Mouse (Mus musculus) heart, embryonic 13.5 days (tissue): ENCODE data around the gene Cd34. TPM values are rescaled to one million over a fixed set of nuclear protein-coding genes. Genes with fewer than 3 reads are reported as not detected.

Source experiments
- ATAC-seq: fragments of 200-750 bp; cut with Nextera tagmentation; 2 replicates; pipeline ENCODE4 v1.8.0; 2017; ENCODE audit warnings: moderate TSS enrichment; ENCODE audit not compliant: insufficient number of reproducible peaks, low FRiP score, low TSS enrichment; ENCODE audit errors: extremely low read depth
- H3K27ac ChIP-seq: fragments of 300-500 bp; sonication (generic); replicated peaks from 2 replicates; pipeline ENCODE4 v1.5.1; 2015; ENCODE audit warnings: moderate library complexity, mild to moderate bottlenecking, inconsistent platforms
- H3K27me3 ChIP-seq: fragments of 300-500 bp; sonication (generic); replicated peaks from 2 replicates; pipeline ENCODE4 v1.6.1; 2015; ENCODE audit warnings: mild to moderate bottlenecking, inconsistent platforms
- H3K36me3 ChIP-seq: fragments of 300-500 bp; sonication (generic); 2 replicates; pipeline ENCODE4 v1.6.1; 2015; ENCODE audit warnings: mild to moderate bottlenecking, inconsistent platforms
- H3K4me1 ChIP-seq: fragments of 300-500 bp; sonication (generic); 2 replicates; pipeline ENCODE4 v1.6.1; 2015; ENCODE audit warnings: inconsistent platforms
- H3K4me2 ChIP-seq: fragments of 300-500 bp; sonication (generic); 2 replicates; pipeline ENCODE4 v1.6.1; 2015; ENCODE audit warnings: inconsistent platforms, mild to moderate bottlenecking, moderate library complexity
- H3K4me3 ChIP-seq: fragments of 300-500 bp; sonication (generic); 2 replicates; pipeline ENCODE4 v1.5.1; 2015; ENCODE audit warnings: moderate library complexity, mild to moderate bottlenecking, inconsistent platforms
- H3K9ac ChIP-seq: fragments of 300-500 bp; sonication (generic); 2 replicates; pipeline ENCODE4 v1.6.1; 2015; ENCODE audit warnings: inconsistent platforms, mild to moderate bottlenecking, moderate library complexity
- H3K9me3 ChIP-seq: fragments of 300-500 bp; sonication (generic); 2 replicates; pipeline ENCODE4 v1.6.1; 2016; ENCODE audit warnings: inconsistent platforms
- WGBS: fragments of 180-500 bp; shearing (Covaris S2); methylation state at CpG from one replicate; pipeline ENCODE4 v1.1.7; 2015; ENCODE audit warnings: mixed read lengths; 5-methylcytosine and 5-hydroxymethylcytosine counted together
- polyA plus RNA-seq: library from polyadenylated mRNA; unstranded; fragments of >200 nt; fragmentation: Nextera tagmentation; extraction: Ambion mirVana; gene quantifications from 2 replicates; pipeline ENCODE4 v1.2.1, GENCODE M21; 2015

The Cd34 gene
- polyA plus RNA-seq, 1 experiment from 2014 or later = 84.7 TPM

DNA sequence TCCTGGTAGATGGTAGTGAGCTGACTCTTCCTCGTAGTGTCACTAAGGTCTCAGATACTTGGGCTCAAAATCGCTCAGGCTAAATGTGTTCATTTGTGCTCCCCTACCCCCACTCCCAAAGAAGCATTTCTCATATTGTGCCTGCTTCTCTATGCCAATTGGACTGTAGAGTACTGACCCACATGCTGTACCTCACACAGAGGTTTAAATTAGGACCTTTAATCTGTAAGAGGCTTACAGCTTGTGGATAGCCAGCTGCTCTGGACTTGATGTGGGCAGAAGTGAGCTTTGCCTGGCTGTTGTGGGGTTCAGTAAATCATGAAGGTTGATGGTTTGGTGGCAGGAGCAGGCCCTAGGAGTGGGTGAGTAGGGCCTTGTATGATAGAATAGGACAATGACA lies 52.4 kb downstream of the Cd34 start:
- ATAC-seq = no peak
- no peak overlapping the region for H3K4me2 ChIP-seq
- WGBS = 74% methylated on average over 2 of the region's 2 CpGs

DNA sequence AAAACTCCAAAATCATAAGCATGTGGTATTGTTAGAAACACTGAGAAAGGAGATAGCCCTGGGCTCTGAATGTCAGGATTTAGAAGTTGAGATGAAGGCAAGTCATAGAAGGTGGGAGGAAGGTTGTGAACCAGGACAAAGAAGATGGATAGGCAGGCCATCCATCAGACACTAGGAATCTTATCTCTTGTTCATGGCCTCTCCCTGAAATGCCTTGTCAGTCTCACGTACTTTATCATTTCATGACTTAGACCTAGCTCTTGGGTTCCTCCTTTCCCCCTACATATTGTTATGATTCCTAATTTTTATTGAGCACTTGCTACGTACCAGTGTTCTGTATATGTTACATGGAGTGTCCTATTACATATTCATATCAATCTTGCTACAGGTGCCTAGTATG lies 53.0 kb downstream of the Cd34 start:
- WGBS = 66% methylated on average over 2 of the region's 2 CpGs
- H3K4me2 ChIP-seq = no peak overlapping the region
- ATAC-seq = no peak
- H3K9me3 ChIP-seq = no peaks in the 10 kb centered on the region
- no peak overlapping the region for H3K4me3 ChIP-seq
- H3K27me3 ChIP-seq = no peaks in the 10 kb centered on the region
- no peak overlapping the region for H3K27ac ChIP-seq
- no peaks in the 10 kb centered on the region for H3K36me3 ChIP-seq
- peaks cover 23% of the 10 kb centered on the region for H3K4me1 ChIP-seq
- H3K9ac ChIP-seq = no peak overlapping the region

More for the DNA sequence above, 52.4 kb downstream of the Cd34 start:
- Histone ChIP-seq H3K36me3 (no peaks in the 10 kb centered on the region), H3K4me3 (no peak overlapping the region), H3K9ac (no peak overlapping the region), H3K27me3 (no peaks in the 10 kb centered on the region), H3K4me1 (peaks cover 23% of the 10 kb centered on the region), H3K27ac (no peak overlapping the region), H3K9me3 (no peaks in the 10 kb centered on the region)

DNA sequence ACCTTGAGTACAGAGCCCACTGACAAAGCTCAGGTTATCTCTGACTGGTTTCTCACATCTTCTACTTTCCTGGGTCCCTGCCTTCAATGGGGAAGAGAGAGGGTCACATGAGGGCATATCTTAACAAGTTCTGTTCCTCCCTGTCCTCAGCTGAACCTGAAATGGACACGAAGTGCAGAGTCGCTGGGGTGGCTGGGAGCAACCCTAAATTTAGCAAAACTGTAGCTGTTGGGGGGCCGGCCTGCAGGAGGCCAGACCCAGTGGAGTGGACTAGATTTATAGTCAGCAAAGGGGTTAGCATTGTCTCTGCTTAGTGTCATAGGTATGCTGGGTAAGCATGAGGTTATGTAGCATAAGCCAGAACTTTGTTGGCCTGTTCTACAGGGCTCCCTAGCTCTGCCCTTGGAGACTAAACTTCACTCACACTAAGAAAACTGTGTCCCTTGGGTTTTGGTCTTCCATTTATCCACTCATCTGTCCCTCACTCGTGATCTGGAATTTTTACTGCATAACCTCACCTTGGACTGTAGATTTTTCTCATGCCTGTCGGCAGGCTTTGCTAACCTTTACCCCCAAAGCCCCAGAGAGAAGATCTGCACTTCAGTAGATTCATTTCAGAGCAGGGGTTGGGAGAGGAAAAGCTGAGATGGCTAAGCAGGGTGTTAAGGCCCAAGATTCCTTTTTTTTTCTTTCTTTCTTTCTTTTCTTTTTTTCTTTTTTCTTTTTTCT lies 54.1 kb downstream of the Cd34 start:
- H3K9me3 ChIP-seq = no peaks in the 10 kb centered on the region
- H3K4me2 ChIP-seq = no peak overlapping the region
- WGBS = 25% methylated on average over 5 of the region's 5 CpGs
- no peaks in the 10 kb centered on the region for H3K36me3 ChIP-seq
- no peaks in the 10 kb centered on the region for H3K27me3 ChIP-seq
- H3K4me1 ChIP-seq = peaks cover 23% of the 10 kb centered on the region
- H3K27ac ChIP-seq = no peak overlapping the region
- H3K4me3 ChIP-seq = no peak overlapping the region
- ATAC-seq = no peak
- H3K9ac ChIP-seq = no peak overlapping the region

DNA sequence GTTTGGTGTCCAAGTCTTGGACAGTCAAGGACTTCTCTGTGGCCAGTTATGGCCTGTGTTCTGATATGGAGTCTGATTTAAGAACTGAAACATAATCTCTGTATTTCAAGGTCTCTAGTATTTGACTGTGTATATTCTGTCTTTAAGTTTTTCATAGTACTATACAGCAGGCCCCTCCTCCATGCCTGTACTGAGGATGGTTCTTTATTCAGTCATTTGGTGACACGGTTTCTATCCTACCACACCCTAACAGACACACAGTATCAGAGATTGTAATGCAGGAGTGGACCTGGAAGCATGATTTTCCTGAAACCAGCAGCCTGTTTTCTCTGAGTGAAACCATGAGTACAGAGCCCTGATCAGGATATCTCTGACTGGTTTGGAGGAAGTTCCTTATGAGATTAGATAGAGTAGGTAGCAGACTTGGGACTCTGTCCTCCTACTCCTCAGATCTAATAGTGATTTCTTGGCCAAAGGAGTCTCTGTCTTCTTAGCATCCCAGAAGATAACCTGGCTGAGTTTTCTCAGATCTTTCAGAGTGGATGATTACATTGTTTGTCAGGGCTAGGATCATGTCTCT lies 54.9 kb downstream of the Cd34 start:
- ATAC-seq = no peak

DNA sequence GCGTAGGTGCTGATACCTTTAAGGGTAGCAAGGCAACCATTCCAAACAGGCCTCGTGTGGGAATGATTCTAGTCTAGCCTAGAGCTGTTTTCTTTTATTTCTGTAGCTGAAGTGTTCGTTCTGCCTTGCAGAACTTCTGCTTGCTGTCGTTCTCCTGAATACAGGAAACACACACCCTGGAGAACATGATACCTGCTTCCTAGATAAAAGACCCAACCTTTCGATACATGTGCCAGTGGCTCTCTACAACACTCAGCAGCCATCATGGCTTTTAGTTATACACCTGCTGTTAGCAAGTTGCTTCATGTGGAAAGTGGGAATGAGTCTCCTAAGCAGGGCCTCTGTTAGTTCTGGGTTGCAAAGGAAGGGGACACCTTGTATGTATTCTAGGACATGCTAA lies 55.6 kb downstream of the Cd34 start:
- H3K4me1 ChIP-seq = peaks cover 23% of the 10 kb centered on the region
- H3K9ac ChIP-seq = no peak overlapping the region
- no peaks in the 10 kb centered on the region for H3K9me3 ChIP-seq
- WGBS = 63% methylated on average over 5 of the region's 5 CpGs
- ATAC-seq = no peak
- no peaks in the 10 kb centered on the region for H3K27me3 ChIP-seq
- H3K27ac ChIP-seq = no peak overlapping the region
- H3K4me3 ChIP-seq = no peak overlapping the region
- H3K36me3 ChIP-seq = no peaks in the 10 kb centered on the region
- H3K4me2 ChIP-seq = no peak overlapping the region

More for the DNA sequence above, 54.9 kb downstream of the Cd34 start:
- H3K27ac ChIP-seq = no peak overlapping the region
- H3K9ac ChIP-seq = no peak overlapping the region
- no peak overlapping the region for H3K4me2 ChIP-seq
- no peaks in the 10 kb centered on the region for H3K36me3 ChIP-seq
- peaks cover 23% of the 10 kb centered on the region for H3K4me1 ChIP-seq
- H3K9me3 ChIP-seq = no peaks in the 10 kb centered on the region
- H3K27me3 ChIP-seq = no peaks in the 10 kb centered on the region
- H3K4me3 ChIP-seq = no peak overlapping the region
- WGBS = 51% methylated on average over 1 of the region's 1 CpGs

DNA sequence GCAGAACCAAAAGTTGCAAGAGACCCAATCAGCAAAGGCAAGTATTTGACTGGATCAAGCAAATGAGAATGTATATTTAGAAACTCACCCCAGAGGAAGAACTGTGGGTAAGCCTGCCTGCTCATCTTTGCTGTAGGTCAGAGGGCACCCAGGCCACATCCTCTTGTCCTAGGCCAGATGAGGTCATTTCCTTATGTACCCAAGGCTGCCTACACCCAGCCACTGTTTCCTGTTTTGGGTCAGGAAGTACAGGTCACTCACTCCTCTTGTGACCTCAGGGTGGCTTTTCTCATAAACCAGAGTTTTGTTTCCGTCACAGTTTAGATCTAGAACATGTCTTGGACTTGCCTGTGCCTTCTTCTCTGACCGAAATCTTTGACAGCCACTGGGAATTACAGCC lies 56.6 kb downstream of the Cd34 start:
- Histone ChIP-seq H3K4me2 (no peak overlapping the region), H3K27me3 (no peaks in the 10 kb centered on the region), H3K9me3 (no peaks in the 10 kb centered on the region), H3K27ac (no peak overlapping the region), H3K36me3 (no peaks in the 10 kb centered on the region), H3K4me3 (no peak overlapping the region), H3K4me1 (peaks cover 23% of the 10 kb centered on the region), H3K9ac (no peak overlapping the region)
- WGBS = 77% methylated on average over 2 of the region's 2 CpGs
- ATAC-seq = no peak

DNA sequence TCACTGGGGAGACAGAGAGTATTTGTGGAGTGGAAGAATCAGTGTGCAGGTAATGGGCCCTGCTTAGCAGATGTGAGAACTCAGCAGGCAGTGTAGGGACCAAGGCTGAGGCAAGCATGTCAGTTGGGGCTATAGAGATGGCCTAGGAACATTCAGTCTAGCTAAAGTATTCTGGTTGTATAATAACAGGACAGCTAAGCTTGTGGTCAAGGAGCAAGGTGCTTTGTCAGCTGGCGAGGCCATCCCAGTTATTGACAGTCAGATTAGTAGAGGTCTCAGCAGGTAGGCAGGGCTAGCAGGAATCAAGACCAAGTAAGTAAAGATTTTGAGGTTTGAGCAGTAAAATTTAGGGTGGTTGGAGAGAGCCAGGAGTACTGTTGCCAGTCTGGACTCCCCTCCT lies 59.8 kb downstream of the Cd34 start:
- 88% methylated on average over 1 of the region's 1 CpGs for WGBS
- ATAC-seq = no peak
- H3K36me3 ChIP-seq = no peaks in the 10 kb centered on the region
- H3K4me2 ChIP-seq = no peak overlapping the region
- H3K4me3 ChIP-seq = no peak overlapping the region
- H3K27me3 ChIP-seq = no peaks in the 10 kb centered on the region
- no peaks in the 10 kb centered on the region for H3K9me3 ChIP-seq
- no peak overlapping the region for H3K27ac ChIP-seq
- no peak overlapping the region for H3K9ac ChIP-seq
- H3K4me1 ChIP-seq = peaks cover 10% of the 10 kb centered on the region; the same call in 1 of the 2 replicates

DNA sequence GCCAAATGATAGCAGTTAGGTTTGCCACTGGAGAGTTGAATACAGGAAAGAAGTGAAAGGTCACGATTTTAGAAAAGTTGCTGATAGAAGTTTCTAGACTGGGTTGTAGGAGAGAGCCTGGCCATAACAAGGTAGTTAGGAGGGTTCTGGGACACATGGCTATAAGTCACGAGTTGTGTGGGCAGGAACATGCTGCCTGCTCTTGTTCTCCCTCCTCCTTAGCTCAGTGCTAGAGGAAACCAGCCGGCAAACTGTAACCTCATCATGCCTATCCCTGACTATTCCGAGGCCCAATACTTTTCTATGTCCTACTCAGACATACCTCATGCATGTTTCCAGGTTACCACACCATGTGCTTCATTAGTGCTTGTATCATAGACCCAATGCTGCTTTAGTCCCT lies 64.7 kb downstream of the Cd34 start:
- H3K9me3 ChIP-seq = no peaks in the 10 kb centered on the region
- no peaks in the 10 kb centered on the region for H3K36me3 ChIP-seq
- 70% methylated on average over 4 of the region's 4 CpGs for WGBS
- H3K4me1 ChIP-seq = peaks cover 9% of the 10 kb centered on the region; the same call in 1 of the 2 replicates
- no peak overlapping the region for H3K27ac ChIP-seq
- no peaks in the 10 kb centered on the region for H3K27me3 ChIP-seq
- H3K9ac ChIP-seq = no peak overlapping the region
- ATAC-seq = no peak
- H3K4me3 ChIP-seq = no peak overlapping the region
- no peak overlapping the region for H3K4me2 ChIP-seq

DNA sequence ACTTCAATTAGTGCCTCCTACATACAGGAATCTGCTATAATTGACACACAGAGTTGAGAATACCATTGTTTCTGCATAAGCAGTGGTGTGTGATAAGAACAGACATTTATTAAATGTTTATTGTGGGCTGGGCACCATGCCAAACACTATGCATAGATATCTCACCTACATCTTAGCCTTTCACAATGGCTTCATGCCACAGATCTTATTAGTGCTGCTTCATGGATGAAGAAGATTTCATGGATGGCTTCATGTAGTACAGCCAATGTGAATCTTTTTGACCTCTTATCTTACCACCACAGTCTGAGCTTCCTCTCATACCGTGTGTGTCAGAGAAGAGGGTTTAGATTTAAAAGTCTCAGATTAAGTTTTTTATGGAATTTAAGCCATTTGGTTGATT lies 65.6 kb downstream of the Cd34 start:
- Histone ChIP-seq H3K9me3 (no peaks in the 10 kb centered on the region), H3K4me3 (no peak overlapping the region), H3K27me3 (no peaks in the 10 kb centered on the region), H3K36me3 (no peaks in the 10 kb centered on the region), H3K4me1 (peaks cover 9% of the 10 kb centered on the region; the same call in 1 of the 2 replicates), H3K9ac (no peak overlapping the region), H3K27ac (no peak overlapping the region), H3K4me2 (no peak overlapping the region)
- WGBS = 47% methylated on average over 1 of the region's 1 CpGs
- ATAC-seq = no peak

DNA sequence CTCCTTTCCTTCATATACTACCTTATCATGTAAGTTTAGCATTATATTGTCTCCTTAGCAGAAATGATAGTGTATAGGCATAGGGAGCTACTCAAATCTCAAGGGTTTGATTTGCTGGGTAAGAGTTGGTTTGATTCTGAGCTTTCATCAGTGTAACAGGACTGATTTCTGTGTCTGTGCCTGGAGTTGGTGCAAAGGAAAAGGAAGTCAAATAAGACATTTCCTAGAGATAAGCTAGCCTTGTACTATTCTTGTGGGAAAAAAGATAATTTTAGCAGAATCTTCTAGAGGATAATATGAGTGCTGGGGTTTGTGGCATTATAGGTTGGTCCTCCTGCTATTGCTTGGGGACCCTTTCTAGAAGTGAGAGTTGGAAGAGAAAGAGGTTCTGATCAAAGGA lies 67.6 kb downstream of the Cd34 start:
- H3K9me3 ChIP-seq = no peaks in the 10 kb centered on the region
- peaks cover 9% of the 10 kb centered on the region; the same call in 1 of the 2 replicates for H3K4me1 ChIP-seq
- no peak overlapping the region for H3K27ac ChIP-seq
- H3K27me3 ChIP-seq = no peaks in the 10 kb centered on the region
- no peak overlapping the region for H3K4me2 ChIP-seq
- H3K36me3 ChIP-seq = no peaks in the 10 kb centered on the region
- ATAC-seq = no peak
- H3K4me3 ChIP-seq = no peak overlapping the region
- no peak overlapping the region for H3K9ac ChIP-seq
